Mouse (Mus musculus) left cerebral cortex, postnatal 10 days (tissue): ENCODE data around the gene Slc16a2. TPM values are rescaled to one million over a fixed set of nuclear protein-coding genes. Genes with fewer than 3 reads are reported as not detected.
"Not testable (repeated sequence)": the region's sequence is repeated elsewhere in the genome, so short reads cannot be mapped to it uniquely, and the experiment has no call there.

ENCODE experiments used
- DNase-seq, 2 experiments: peaks; one replicate each; pipeline ENCODE4 v3.0.0; 2021 to 2022; ENCODE audit warnings: low spot score in 2 of 2, mixed read lengths in 1 of 2; ENCODE audit errors: extremely low spot score in 1 of 2
- intact Hi-C: fragments of 180-260 bp; cut with DNase I; formaldehyde crosslinking; loops from one replicate; pipeline ENCODE4 v1.15.1; 2025
- total RNA-seq, 2 experiments: library from RNA; stranded (reverse); gene quantifications; 2 replicates each; pipeline ENCODE4 v1.2.3; 2021

Slc16a2 gene
- total RNA-seq, 2 experiments from 2014 or later = 61.0 to 63.3 TPM

GRCm38 (mm10) chrX:103694381-103694780, 127.4 kb downstream of the Slc16a2 start:
- intact Hi-C loops = loop anchor here (10.0 kb wide), 1 partner anchor 220 kb away; no protein-coding TSS in a partner anchor
- DNase-seq = no peak

- no peak for DNase-seq
- intact Hi-C loops = loop anchor here (10.0 kb wide), 1 partner anchor 222 kb away; no protein-coding TSS in a partner anchor
Measured at GRCm38 (mm10) chrX:103692916-103693315, 128.9 kb downstream of the Slc16a2 start.

GRCm38 (mm10) chrX:103688551-103688950, 133.2 kb downstream of the Slc16a2 start:
- no peak for DNase-seq

GRCm38 (mm10) chrX:103674674-103675073, 147.1 kb downstream of the Slc16a2 start:
- intact Hi-C loops = loop anchor here (5.0 kb wide), 2 partner anchors 47 to 192 kb away; no protein-coding TSS in a partner anchor
- no peak for DNase-seq

More at GRCm38 (mm10) chrX:103688551-103688950, 133.2 kb downstream of the Slc16a2 start:
- intact Hi-C loops = no loop called here

GRCm38 (mm10) chrX:103673761-103674160, 148.0 kb downstream of the Slc16a2 start:
- DNase-seq = no peak
- intact Hi-C loops = loop anchor here (5.0 kb wide), 1 partner anchor 191 kb away; no protein-coding TSS in a partner anchor

GRCm38 (mm10) chrX:103670245-103670644, 151.5 kb downstream of the Slc16a2 start:
- intact Hi-C loops = loop anchor here (5.0 kb wide), 1 partner anchor 188 kb away; no protein-coding TSS in a partner anchor

GRCm38 (mm10) chrX:103664445-103664844, 157.3 kb downstream of the Slc16a2 start:
- DNase-seq, intact Hi-C loops: not testable (repeated sequence)

More at GRCm38 (mm10) chrX:103670245-103670644, 151.5 kb downstream of the Slc16a2 start:
- DNase-seq = no peak

GRCm38 (mm10) chrX:103658985-103659384, 162.8 kb downstream of the Slc16a2 start:
- intact Hi-C loops = no loop called here
- no peak for DNase-seq

GRCm38 (mm10) chrX:103653021-103653420, 168.8 kb downstream of the Slc16a2 start:
- intact Hi-C loops = no loop called here
- no peak for DNase-seq

GRCm38 (mm10) chrX:103652048-103652447, 169.7 kb downstream of the Slc16a2 start:
- no peak for DNase-seq
- intact Hi-C loops = no loop called here

Other genes with a start within 250 kb of the Slc16a2 start
- not detected for gene Zcchc13, start 191.4 kb downstream of the Slc16a2 start, total RNA-seq
- 10 to 100 TPM; 46.4 to 50.9 TPM for gene Rlim, start 159.3 kb upstream of the Slc16a2 start, total RNA-seq